Mouse (Mus musculus): ENCODE results near the gene Gm12216. TPM values are rescaled to one million over a fixed set of nuclear protein-coding genes. Genes with fewer than 3 reads are reported as not detected.

The Gm12216 gene
- polyA plus RNA-seq, 1 experiment from 2014 or later, result 1.7 TPM

DNA sequence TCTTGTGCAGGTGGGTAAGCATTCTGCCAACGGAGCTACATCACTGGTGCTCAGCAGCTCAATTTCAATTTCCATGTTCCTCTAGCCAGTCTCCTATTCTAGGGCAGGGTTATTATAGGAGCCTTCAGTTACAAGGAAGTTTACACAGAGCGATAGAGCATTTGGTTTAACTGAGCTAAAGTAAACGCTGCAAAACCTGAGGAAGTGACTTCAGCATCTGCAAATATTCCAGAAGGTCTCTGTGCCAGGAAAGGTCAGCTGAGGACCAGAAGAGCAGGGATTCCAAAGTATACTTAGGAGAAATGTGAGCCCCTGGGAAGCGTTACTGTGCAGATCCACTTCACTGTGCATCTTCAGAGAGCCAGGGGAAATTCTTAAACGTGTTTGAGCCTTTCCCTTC lies 5.4 kb downstream of the Gm12216 start:
- 13% methylated on average over 5 of the region's 5 CpGs for WGBS
- ATAC-seq, result no peak
- H3K4me3 ChIP-seq (ENCODE audit: low read length), result no peak overlapping the region

GRCm38 (mm10) chr11:53851795-53852194 lies 7.3 kb downstream of the Gm12216 start:
- Histone ChIP-seq H3K27ac (ENCODE audit: low read length) (no peak overlapping the region), H3K9ac (ENCODE audit: low read depth, low read length) (no peak overlapping the region), H3K27me3 (replicated peaks; ENCODE audit: control insufficient read depth, insufficient read depth, low read length) (no peaks in the 10 kb centered on the region), H3K4me2 (ENCODE audit: low read depth, low read length) (no peak overlapping the region), H3K4me1 (ENCODE audit: control insufficient read depth, insufficient read depth, low read length) (peaks cover 10% of the 10 kb centered on the region), H3K9me3 (ENCODE audit: control insufficient read depth, low read length) (no peaks in the 10 kb centered on the region), H3K4me3 (ENCODE audit: low read length) (no peak overlapping the region), H3K36me3 (ENCODE audit: control insufficient read depth, insufficient read depth, low read length) (no peaks in the 10 kb centered on the region)
- WGBS, result 34% methylated on average over 5 of the region's 5 CpGs
- 0 out of 2 replicates have a peak, but pooled peaks have one; percentile 12 for ATAC-seq

More for the DNA sequence above, 5.4 kb downstream of the Gm12216 start:
- no peak overlapping the region for H3K4me2 ChIP-seq (ENCODE audit: low read depth, low read length)
- H3K36me3 ChIP-seq (ENCODE audit: control insufficient read depth, insufficient read depth, low read length), result no peaks in the 10 kb centered on the region
- H3K27me3 ChIP-seq (replicated peaks; ENCODE audit: control insufficient read depth, insufficient read depth, low read length), result no peaks in the 10 kb centered on the region
- H3K4me1 ChIP-seq (ENCODE audit: control insufficient read depth, insufficient read depth, low read length), result peaks cover 12% of the 10 kb centered on the region
- H3K27ac ChIP-seq (ENCODE audit: low read length), result 0 out of 2 replicates have a peak overlapping the region, but pooled peaks have one; percentile 25
- no peak overlapping the region for H3K9ac ChIP-seq (ENCODE audit: low read depth, low read length)
- no peaks in the 10 kb centered on the region for H3K9me3 ChIP-seq (ENCODE audit: control insufficient read depth, low read length)

DNA sequence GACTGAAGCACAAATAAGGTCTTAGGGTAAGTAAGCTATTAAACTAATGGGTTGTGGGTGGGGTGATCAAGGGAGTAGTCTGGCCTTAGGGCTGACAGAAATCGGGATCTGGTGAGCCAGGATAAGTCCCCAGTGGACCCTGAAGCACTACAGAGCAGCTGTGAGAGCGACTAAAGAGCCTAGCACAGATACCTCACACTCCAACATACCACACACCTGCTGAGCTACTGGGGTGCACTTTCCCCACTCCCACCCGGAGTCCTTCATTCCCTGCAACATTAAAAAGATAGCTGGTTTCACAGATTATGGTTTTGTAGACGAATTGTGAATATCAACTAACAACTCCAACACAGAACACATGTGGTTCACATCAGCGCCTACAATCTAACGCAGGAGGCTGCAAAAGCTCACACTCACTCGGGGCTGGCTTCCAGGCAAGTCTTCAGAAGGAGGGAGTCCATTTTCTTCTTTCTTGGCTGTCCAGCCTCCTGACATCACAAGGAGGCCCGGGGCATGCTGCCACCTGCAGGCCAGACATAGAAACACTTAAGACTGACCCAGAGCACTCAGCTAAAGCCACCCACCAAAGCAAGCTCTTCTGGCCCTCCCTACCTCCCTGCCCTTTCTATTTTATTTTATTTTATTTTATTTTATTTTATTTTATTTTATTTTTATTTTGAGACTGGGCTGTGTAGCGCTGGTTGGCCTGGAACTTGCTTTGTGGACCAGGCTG lies 9.3 kb downstream of the Gm12216 start:
- Histone ChIP-seq H3K36me3 (ENCODE audit: control insufficient read depth, insufficient read depth, low read length) (no peaks in the 10 kb centered on the region), H3K27me3 (replicated peaks; ENCODE audit: control insufficient read depth, insufficient read depth, low read length) (no peaks in the 10 kb centered on the region), H3K9me3 (ENCODE audit: control insufficient read depth, low read length) (no peaks in the 10 kb centered on the region), H3K9ac (ENCODE audit: low read depth, low read length) (peak overlapping the region; percentile 26; the same call in 1 of the 2 replicates), H3K27ac (ENCODE audit: low read length) (0 out of 2 replicates have a peak overlapping the region, but pooled peaks have one; percentile 34), H3K4me1 (ENCODE audit: control insufficient read depth, insufficient read depth, low read length) (peaks cover 10% of the 10 kb centered on the region), H3K4me3 (ENCODE audit: low read length) (no peak overlapping the region), H3K4me2 (ENCODE audit: low read depth, low read length) (no peak overlapping the region)
- peak; percentile 78 for ATAC-seq
- WGBS, result 30% methylated on average over 9 of the region's 9 CpGs

DNA sequence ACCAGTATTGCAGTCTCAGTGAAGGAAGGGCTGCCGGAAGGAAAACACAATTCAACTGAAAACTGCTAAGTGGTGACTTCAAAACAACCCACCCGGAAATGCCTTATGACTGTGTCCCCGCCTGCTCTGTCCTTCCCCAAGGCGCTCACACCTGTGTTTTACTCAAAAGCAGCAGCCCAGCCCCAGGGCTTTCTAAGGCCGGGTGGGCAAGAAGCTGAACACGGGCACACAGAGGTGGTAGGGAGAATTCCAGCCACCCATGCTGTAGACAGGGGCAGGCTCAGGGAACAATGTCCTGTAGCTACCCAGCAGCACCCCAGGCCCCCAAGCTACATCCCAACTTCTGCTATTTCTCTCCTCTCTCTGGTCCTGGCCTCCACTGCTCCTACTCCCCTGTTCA lies 13.4 kb downstream of the Gm12216 start:
- Histone ChIP-seq H3K4me3 (ENCODE audit: low read length) (no peak overlapping the region), H3K27me3 (replicated peaks; ENCODE audit: control insufficient read depth, insufficient read depth, low read length) (no peaks in the 10 kb centered on the region), H3K9ac (ENCODE audit: low read depth, low read length) (no peak overlapping the region), H3K27ac (ENCODE audit: low read length) (no peak overlapping the region), H3K36me3 (ENCODE audit: control insufficient read depth, insufficient read depth, low read length) (no peaks in the 10 kb centered on the region), H3K4me2 (ENCODE audit: low read depth, low read length) (no peak overlapping the region), H3K9me3 (ENCODE audit: control insufficient read depth, low read length) (no peaks in the 10 kb centered on the region), H3K4me1 (ENCODE audit: control insufficient read depth, insufficient read depth, low read length) (peaks cover 12% of the 10 kb centered on the region)
- ATAC-seq, result no peak
- 79% methylated on average over 6 of the region's 6 CpGs for WGBS

- H3K9ac ChIP-seq (ENCODE audit: low read depth, low read length), result no peak overlapping the region
- no peak overlapping the region for H3K4me3 ChIP-seq (ENCODE audit: low read length)
- H3K27ac ChIP-seq (ENCODE audit: low read length), result no peak overlapping the region
- WGBS, result 75% methylated on average over 10 of the region's 10 CpGs
- peaks cover 27% of the 10 kb centered on the region for H3K4me1 ChIP-seq (ENCODE audit: control insufficient read depth, insufficient read depth, low read length)
- H3K36me3 ChIP-seq (ENCODE audit: control insufficient read depth, insufficient read depth, low read length), result no peaks in the 10 kb centered on the region
- no peak for ATAC-seq
- no peaks in the 10 kb centered on the region for H3K27me3 ChIP-seq (replicated peaks; ENCODE audit: control insufficient read depth, insufficient read depth, low read length)
- H3K4me2 ChIP-seq (ENCODE audit: low read depth, low read length), result no peak overlapping the region
- no peaks in the 10 kb centered on the region for H3K9me3 ChIP-seq (ENCODE audit: control insufficient read depth, low read length)
Observed at GRCm38 (mm10) chr11:53843106-53843505, 15.9 kb downstream of the Gm12216 start.

DNA sequence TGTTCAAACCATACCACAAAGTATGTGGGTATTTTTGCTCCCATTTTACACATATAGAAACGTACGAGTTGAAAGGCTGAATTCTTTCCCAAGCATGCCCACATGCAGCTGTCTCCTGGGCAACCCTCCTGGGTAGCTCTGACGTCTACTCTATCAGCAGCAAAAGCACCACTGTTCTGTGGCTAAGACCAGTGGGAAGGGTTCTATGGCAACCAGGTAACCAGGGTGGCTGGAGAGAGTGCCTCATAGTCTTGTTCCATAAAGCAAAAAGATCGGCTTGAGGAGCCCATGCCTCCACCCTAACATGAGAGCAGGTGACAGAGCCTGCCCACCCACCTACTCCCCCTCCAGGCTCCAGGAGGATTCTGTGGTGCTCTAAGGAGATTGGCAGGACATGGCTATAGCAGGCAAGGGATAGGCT lies 16.9 kb downstream of the Gm12216 start:
- Histone ChIP-seq H3K4me1 (ENCODE audit: control insufficient read depth, insufficient read depth, low read length) (peaks cover 31% of the 10 kb centered on the region), H3K27ac (ENCODE audit: low read length) (no peak overlapping the region), H3K9ac (ENCODE audit: low read depth, low read length) (no peak overlapping the region), H3K36me3 (ENCODE audit: control insufficient read depth, insufficient read depth, low read length) (no peaks in the 10 kb centered on the region), H3K4me2 (ENCODE audit: low read depth, low read length) (no peak overlapping the region), H3K27me3 (replicated peaks; ENCODE audit: control insufficient read depth, insufficient read depth, low read length) (no peaks in the 10 kb centered on the region), H3K4me3 (ENCODE audit: low read length) (no peak overlapping the region), H3K9me3 (ENCODE audit: control insufficient read depth, low read length) (no peaks in the 10 kb centered on the region)
- 67% methylated on average over 4 of the region's 4 CpGs for WGBS
- ATAC-seq, result no peak

GRCm38 (mm10) chr11:53841514-53841913 lies 17.5 kb downstream of the Gm12216 start:
- H3K27me3 ChIP-seq (replicated peaks; ENCODE audit: control insufficient read depth, insufficient read depth, low read length), result no peaks in the 10 kb centered on the region
- no peak overlapping the region for H3K27ac ChIP-seq (ENCODE audit: low read length)
- no peak overlapping the region for H3K4me2 ChIP-seq (ENCODE audit: low read depth, low read length)
- no peak overlapping the region for H3K4me3 ChIP-seq (ENCODE audit: low read length)
- no peak for ATAC-seq
- H3K4me1 ChIP-seq (ENCODE audit: control insufficient read depth, insufficient read depth, low read length), result peaks cover 31% of the 10 kb centered on the region
- H3K9ac ChIP-seq (ENCODE audit: low read depth, low read length), result no peak overlapping the region
- WGBS, result 77% methylated on average over 12 of the region's 12 CpGs
- no peaks in the 10 kb centered on the region for H3K36me3 ChIP-seq (ENCODE audit: control insufficient read depth, insufficient read depth, low read length)
- H3K9me3 ChIP-seq (ENCODE audit: control insufficient read depth, low read length), result no peaks in the 10 kb centered on the region

DNA sequence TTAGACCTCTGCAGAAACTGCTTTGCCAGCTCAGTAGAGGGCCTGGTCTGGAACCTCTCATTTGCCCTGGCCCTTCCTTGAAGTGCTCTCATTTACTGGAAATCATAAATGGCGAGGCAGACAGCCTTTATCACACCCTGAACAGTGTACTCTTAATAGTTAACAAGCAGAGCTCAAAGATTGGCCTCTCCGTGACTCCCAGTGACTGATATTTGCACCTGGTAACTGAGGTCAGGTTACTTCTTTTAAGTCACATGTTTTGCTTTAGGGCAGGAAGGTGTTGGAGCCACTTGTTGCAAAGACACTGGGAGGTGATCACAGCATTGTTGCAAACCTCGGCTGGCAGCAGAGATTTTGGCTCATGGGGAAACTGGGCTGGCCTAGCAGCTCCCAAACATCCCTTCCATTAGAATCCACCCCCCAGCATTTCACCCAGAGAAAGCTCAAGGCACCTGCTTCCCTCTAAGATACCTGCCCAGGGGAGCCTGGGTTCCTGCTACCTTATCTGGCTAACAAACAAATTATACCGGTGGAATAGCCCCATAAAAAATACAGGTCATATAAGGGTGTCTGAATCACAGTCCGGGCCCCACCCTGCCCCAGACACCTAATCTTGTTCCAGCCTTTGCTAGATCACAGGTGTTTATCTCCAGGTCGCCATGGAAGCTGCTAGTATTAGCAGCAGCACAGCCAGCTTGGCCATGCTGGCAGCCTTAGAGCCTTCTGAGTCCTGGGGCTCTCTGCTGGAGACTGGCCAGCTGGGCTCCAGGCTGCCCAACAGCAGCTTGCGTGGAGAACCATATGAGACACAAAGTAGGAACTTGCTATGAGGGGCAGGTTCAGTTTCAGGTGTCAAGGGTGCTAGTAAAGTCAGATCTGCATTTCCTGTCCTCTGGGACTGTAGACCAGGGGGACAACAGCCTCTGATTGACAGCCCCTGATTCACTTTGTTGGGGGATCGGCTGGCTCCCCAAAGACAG lies 19.1 kb downstream of the Gm12216 start:
- Histone ChIP-seq H3K4me1 (ENCODE audit: control insufficient read depth, insufficient read depth, low read length) (peaks cover 31% of the 10 kb centered on the region), H3K27ac (ENCODE audit: low read length) (peak overlapping the region; percentile 88), H3K27me3 (replicated peaks; ENCODE audit: control insufficient read depth, insufficient read depth, low read length) (no peaks in the 10 kb centered on the region), H3K4me3 (ENCODE audit: low read length) (no peak overlapping the region), H3K4me2 (ENCODE audit: low read depth, low read length) (peak overlapping the region; percentile 21; the same call in 1 of the 2 replicates), H3K36me3 (ENCODE audit: control insufficient read depth, insufficient read depth, low read length) (no peaks in the 10 kb centered on the region), H3K9me3 (ENCODE audit: control insufficient read depth, low read length) (no peaks in the 10 kb centered on the region), H3K9ac (ENCODE audit: low read depth, low read length) (peak overlapping the region; percentile 55)
- peak; percentile 95 for ATAC-seq
- 38% methylated on average over 8 of the region's 8 CpGs for WGBS

DNA sequence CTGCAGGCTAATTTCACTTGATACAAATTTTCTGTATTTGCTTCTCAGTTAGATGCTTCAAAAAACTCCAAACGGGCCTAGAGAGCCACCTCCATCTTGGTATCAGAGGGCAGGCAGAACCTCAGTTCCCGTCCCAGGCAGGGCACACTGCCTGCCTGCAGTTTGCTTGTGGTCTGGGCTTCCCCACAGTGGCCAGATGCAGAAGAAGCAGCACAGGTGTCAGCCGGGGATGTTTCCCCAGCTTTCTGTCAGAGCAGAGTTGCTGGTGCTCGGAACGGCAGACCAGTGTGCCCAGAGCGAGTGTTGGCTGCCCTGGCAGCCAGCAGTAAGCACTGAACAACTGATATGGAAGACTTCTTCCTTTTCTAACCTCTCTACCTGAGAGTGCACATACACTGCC lies 19.9 kb downstream of the Gm12216 start:
- Histone ChIP-seq H3K27me3 (replicated peaks; ENCODE audit: control insufficient read depth, insufficient read depth, low read length) (no peaks in the 10 kb centered on the region), H3K4me2 (ENCODE audit: low read depth, low read length) (peak overlapping the region; percentile 21; the same call in 1 of the 2 replicates), H3K36me3 (ENCODE audit: control insufficient read depth, insufficient read depth, low read length) (no peaks in the 10 kb centered on the region), H3K4me3 (ENCODE audit: low read length) (no peak overlapping the region), H3K4me1 (ENCODE audit: control insufficient read depth, insufficient read depth, low read length) (peaks cover 29% of the 10 kb centered on the region), H3K9me3 (ENCODE audit: control insufficient read depth, low read length) (no peaks in the 10 kb centered on the region), H3K27ac (ENCODE audit: low read length) (peak overlapping the region; percentile 88), H3K9ac (ENCODE audit: low read depth, low read length) (peak overlapping the region; percentile 55)
- peak; percentile 18 for ATAC-seq
- 59% methylated on average over 6 of the region's 6 CpGs for WGBS
